Mouse (Mus musculus) heart, embryonic 14.5 days (tissue): ENCODE results near the gene Bcam. TPM values are rescaled to one million over a fixed set of nuclear protein-coding genes. Genes with fewer than 3 reads are reported as not detected.

Experiments used
- ATAC-seq: fragments of 200-750 bp; cut with Nextera tagmentation; 2 replicates; pipeline ENCODE4 v1.8.0; 2017; ENCODE audit warnings: low read depth, moderate TSS enrichment; ENCODE audit not compliant: insufficient number of reproducible peaks, insufficient read depth, low FRiP score
- H3K27ac ChIP-seq, 2 experiments: fragments of 200-500 bp in 1 of 2; fragments of 300-500 bp in 1 of 2; sonication (generic) in 1 of 2; replicated peaks in 1 of 2; 2 replicates each; pipeline ENCODE4 v1.5.1; 2012 to 2014; ENCODE audit warnings: low read depth in 2 of 2, low read length in 2 of 2, control low read depth in 1 of 2, mild to moderate bottlenecking in 1 of 2, mixed read lengths in 1 of 2; ENCODE audit not compliant: control insufficient read depth in 1 of 2, insufficient read depth in 1 of 2
- H3K27me3 ChIP-seq: fragments of 300-500 bp; sonication (generic); 2 replicates; pipeline ENCODE4 v1.6.1; 2014; ENCODE audit warnings: mild to moderate bottlenecking, low read length, control low read depth; ENCODE audit not compliant: control insufficient read depth, insufficient read depth
- H3K36me3 ChIP-seq: fragments of 300-500 bp; sonication (generic); 2 replicates; pipeline ENCODE4 v1.6.1; 2014; ENCODE audit warnings: mild to moderate bottlenecking, control low read depth, low read length, mixed read lengths; ENCODE audit not compliant: control insufficient read depth, insufficient read depth
- H3K4me1 ChIP-seq, 2 experiments: fragments of 200-500 bp in 1 of 2; fragments of 300-500 bp in 1 of 2; sonication (generic) in 1 of 2; 2 replicates each; pipeline ENCODE4 v1.6.1; 2012 to 2014; ENCODE audit warnings: low read length in 2 of 2, control low read depth in 1 of 2, mixed read lengths in 1 of 2; ENCODE audit not compliant: control insufficient read depth in 2 of 2, insufficient read depth in 2 of 2
- H3K4me2 ChIP-seq: fragments of 300-500 bp; sonication (generic); 2 replicates; pipeline ENCODE4 v1.6.1; 2014; ENCODE audit warnings: mild to moderate bottlenecking, low read length
- H3K4me3 ChIP-seq, 2 experiments: fragments of 200-500 bp in 1 of 2; fragments of 300-500 bp in 1 of 2; sonication (generic) in 1 of 2; 2 replicates each; pipeline ENCODE4 v1.5.1; 2012 to 2014; ENCODE audit warnings: low read length in 2 of 2, mild to moderate bottlenecking in 2 of 2, control low read depth in 1 of 2, low read depth in 1 of 2, moderate library complexity in 1 of 2; ENCODE audit not compliant: control insufficient read depth in 1 of 2, insufficient read depth in 1 of 2
- H3K9ac ChIP-seq: fragments of 300-500 bp; sonication (generic); 2 replicates; pipeline ENCODE4 v1.6.1; 2014; ENCODE audit warnings: mild to moderate bottlenecking, low read length
- H3K9me3 ChIP-seq: fragments of 300-500 bp; sonication (generic); 2 replicates; pipeline ENCODE4 v1.6.1; 2016; ENCODE audit warnings: low read length, control low read depth; ENCODE audit not compliant: control insufficient read depth
- WGBS: fragments of 180-500 bp; shearing (Covaris S2); extraction: QIAGEN DNeasy Blood & Tissue Kit; methylation state at CpG from one replicate; pipeline ENCODE4 v1.1.7; 2014; 5-methylcytosine and 5-hydroxymethylcytosine counted together
- polyA plus RNA-seq: library from polyadenylated mRNA; unstranded; fragments of >200 nt; fragmentation: Nextera tagmentation; extraction: Ambion mirVana; gene quantifications from 2 replicates; pipeline ENCODE4 v1.2.1, GENCODE M21; 2014

Gene Bcam
- polyA plus RNA-seq, 1 experiment from 2014 or later: 321 TPM

DNA sequence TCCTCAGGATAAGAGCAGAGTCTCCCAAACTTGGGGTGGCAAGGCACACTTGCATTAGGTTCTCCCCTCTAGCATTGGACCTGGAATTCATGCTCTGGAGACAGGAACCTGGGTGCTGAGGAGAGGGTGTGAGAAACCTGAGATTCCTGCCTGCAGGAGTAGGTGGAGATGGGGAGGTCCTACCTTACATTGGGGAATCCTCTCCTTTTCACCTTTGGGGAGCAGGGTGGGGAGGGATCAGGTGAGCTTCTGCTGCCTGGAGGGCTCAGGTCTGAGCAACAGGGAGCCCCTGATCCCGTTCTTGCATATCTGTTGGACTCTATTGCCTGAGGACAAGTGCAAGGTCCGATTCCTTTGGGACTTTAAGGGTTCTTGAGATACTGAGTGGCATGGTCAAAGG lies 54.0 kb downstream of the Bcam start:
- H3K4me3 ChIP-seq: no peak overlapping the region

DNA sequence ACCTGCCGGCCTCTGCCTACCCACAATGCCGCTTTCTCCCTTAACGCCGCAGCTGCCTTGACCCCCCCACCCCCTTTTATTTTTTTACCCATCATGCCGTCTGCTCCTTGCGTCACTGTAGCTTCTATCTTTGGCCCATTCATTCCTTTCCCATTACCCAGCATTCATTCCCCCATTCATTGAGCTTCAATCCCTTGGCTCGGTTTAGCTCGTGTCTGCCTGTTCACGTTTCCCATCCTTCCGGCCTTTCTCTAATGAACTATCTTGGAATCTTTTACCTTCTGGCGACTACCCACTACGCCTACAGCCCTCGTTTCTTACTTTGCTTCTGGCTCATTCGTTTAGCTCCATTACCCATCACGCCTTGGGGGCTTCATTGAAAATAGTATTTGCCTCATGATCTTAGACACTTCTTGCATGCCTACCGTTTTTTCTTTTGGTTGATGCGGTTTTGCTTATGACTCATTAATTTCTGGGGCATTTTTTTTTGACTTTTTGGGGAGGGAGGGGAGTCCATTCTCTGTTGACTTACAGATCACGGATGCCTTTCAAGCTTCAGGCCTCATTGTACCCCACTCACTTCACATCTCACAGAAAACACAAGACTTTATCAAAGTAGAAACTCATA lies 54.6 kb downstream of the Bcam start:
- peak overlapping the region; percentile 33 to 44 for H3K4me3 ChIP-seq
- WGBS: 6% methylated on average over 18 of the region's 18 CpGs

More for the DNA sequence above, 54.0 kb downstream of the Bcam start:
- H3K9me3 ChIP-seq: peaks cover 15% of the 10 kb centered on the region
- peak overlapping the region in 1 of 2 experiments; percentile 75; a peak in 1 of 4 replicates for H3K27ac ChIP-seq
- H3K27me3 ChIP-seq: no peaks in the 10 kb centered on the region
- H3K36me3 ChIP-seq: peaks cover 63% of the 10 kb centered on the region
- H3K9ac ChIP-seq: peak overlapping the region; percentile 45; the same call in 1 of the 2 replicates
- H3K4me2 ChIP-seq: peak overlapping the region; percentile 77
- no peak for ATAC-seq
- 96% methylated on average over 2 of the region's 2 CpGs for WGBS
- peaks cover 3 to 19% of the 10 kb centered on the region in 2 experiments for H3K4me1 ChIP-seq

DNA sequence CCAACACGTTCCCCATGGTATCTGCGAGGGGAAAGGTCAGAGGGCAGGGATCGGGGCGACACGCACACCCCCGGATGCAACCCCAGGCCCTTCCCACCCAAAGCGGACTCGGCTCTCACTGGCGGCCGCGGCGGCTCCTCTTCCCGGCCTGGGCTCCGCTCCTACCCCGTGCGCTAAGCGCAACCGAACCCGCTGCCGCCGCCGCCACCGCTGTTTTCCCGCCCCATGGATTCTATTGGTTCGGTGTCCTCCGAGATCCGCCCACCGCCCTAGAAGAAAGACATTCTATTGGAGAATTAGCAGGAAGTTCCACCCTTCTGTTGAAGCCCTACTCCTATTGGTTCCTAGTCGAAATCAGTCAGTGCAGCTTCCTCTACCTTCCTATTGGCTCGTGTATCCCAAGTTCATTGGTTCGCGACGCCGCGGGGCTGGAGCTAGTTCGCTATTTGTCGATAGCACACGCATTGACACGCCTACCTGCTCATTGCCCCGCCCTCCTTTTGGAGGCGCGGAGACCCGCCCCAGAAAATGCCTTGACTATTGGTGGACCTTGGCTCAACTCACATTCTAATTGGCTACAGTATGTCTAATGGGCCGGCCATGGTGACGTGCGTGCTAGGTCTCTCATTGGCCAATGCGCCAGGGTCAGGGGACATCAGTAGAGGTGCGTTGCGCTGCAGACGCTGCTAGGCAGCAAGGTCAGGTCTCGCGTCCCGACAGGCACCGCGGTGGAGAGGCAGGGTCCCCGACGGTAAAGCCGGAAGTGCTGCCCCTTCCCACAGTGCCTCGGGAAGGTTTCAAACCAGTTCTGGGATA lies 55.4 kb downstream of the Bcam start, which contains the start of gene Tomm40:
Gene Tomm40 (minus strand): TSS at position 200 of the 816 bp plus-strand sequence.
- peak; percentile 99 for ATAC-seq
- 0% methylated on average over 58 of the region's 59 CpGs for WGBS
- Histone ChIP-seq H3K9ac (peak within 1 kb of the TSS; percentile 95), H3K27me3 (no peaks in the 10 kb centered on the region), H3K27ac (peak within 1 kb of the TSS; percentile 80 to 81), H3K4me2 (peak within 1 kb of the TSS; percentile 77), H3K4me1 (peaks cover 3 to 19% of the 10 kb centered on the region in 2 experiments), H3K9me3 (peaks cover 1% of the 10 kb centered on the region; the same call in 1 of the 2 replicates), H3K36me3 (peaks cover 68% of the 10 kb centered on the region), H3K4me3 (peak within 1 kb of the TSS; percentile 89 to 98)

More for the DNA sequence above, 54.6 kb downstream of the Bcam start:
- Histone ChIP-seq H3K27ac (peak overlapping the region; percentile 60 to 75), H3K9ac (peak overlapping the region; percentile 45), H3K9me3 (peaks cover 8% of the 10 kb centered on the region), H3K4me2 (peak overlapping the region; percentile 77), H3K36me3 (peaks cover 68% of the 10 kb centered on the region), H3K4me1 (peaks cover 3 to 19% of the 10 kb centered on the region in 2 experiments), H3K27me3 (no peaks in the 10 kb centered on the region)
- no peak for ATAC-seq

DNA sequence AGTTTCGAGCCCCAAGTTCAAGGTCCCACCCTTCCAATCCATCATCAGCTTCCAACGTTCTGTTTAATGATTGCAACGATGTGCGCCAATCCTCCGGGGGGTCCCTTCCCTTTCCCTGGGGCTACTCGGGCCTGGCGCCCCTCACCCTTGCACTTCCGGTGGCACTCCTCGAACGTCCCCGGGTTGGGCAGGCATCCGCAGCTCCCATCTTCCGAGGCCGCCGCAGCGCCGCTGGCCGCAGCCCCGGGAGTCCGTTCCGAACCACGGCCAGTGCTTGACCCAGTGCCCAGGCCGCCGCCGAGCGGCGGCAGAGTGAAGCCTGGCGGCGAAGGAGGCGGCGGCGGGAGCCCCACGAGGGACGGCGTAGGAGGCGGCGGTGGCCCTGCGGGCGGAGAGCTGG lies 56.0 kb downstream of the Bcam start:
- no peaks in the 10 kb centered on the region for H3K27me3 ChIP-seq
- H3K4me1 ChIP-seq: peaks cover 3 to 19% of the 10 kb centered on the region in 2 experiments
- H3K4me2 ChIP-seq: peak overlapping the region; percentile 71
- H3K9me3 ChIP-seq: no peaks in the 10 kb centered on the region
- H3K9ac ChIP-seq: peak overlapping the region; percentile 95
- peak overlapping the region; percentile 80 to 81 for H3K27ac ChIP-seq
- no peak for ATAC-seq
- WGBS: under 1% methylated on average over 31 of the region's 39 CpGs
- H3K36me3 ChIP-seq: peaks cover 70% of the 10 kb centered on the region
- peak overlapping the region; percentile 89 to 98 for H3K4me3 ChIP-seq

DNA sequence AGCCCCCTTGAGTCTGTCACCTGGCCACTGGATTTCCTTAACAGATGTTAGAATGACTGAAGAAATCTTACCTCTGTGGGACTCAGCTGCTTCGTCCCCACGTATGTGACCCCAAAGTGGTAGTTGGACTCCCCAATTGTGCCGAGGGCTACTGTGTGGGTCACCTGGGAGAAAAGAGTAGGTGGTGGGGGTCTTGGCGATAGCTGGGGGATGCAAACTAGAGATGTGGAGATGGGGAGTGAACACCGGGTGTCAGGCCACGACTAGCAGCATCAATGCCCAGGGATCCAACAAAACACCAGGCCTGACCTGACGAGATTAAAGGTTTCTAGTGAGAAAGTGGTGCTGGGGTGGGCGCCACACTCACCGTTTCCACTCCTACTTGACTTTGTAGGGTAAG lies 57.2 kb downstream of the Bcam start:
- Histone ChIP-seq H3K27me3 (no peaks in the 10 kb centered on the region), H3K4me3 (no peak overlapping the region), H3K27ac (no peak overlapping the region), H3K9me3 (no peaks in the 10 kb centered on the region), H3K9ac (no peak overlapping the region), H3K4me2 (no peak overlapping the region), H3K4me1 (peaks cover 3 to 19% of the 10 kb centered on the region in 2 experiments), H3K36me3 (peaks cover 70% of the 10 kb centered on the region)
- ATAC-seq: no peak
- 88% methylated on average over 9 of the region's 9 CpGs for WGBS

DNA sequence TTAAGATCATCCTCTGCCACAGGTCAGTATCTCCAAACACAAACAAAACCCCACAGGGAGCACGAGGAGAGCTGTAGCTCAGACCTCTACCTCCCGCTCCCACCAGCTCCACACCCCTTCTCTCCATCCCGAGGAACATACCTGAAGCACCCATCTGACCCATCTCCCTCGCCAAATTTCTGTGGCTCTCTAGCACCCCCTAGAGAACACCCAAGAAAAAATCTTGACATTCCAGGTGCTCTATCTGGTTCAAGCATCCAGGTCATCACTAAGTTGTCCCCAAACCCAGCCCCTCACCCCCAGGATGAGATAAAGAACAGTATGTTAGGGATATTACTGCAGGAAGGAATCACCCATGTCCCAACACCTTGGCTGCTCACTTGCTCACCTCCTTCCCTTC lies 57.6 kb downstream of the Bcam start:
- no peak for ATAC-seq
- 53% methylated on average over 4 of the region's 4 CpGs for WGBS
- Histone ChIP-seq H3K4me1 (peaks cover 3 to 19% of the 10 kb centered on the region in 2 experiments), H3K36me3 (peaks cover 69% of the 10 kb centered on the region), H3K9ac (no peak overlapping the region), H3K4me3 (no peak overlapping the region), H3K27me3 (no peaks in the 10 kb centered on the region), H3K27ac (no peak overlapping the region), H3K9me3 (no peaks in the 10 kb centered on the region), H3K4me2 (no peak overlapping the region)

DNA sequence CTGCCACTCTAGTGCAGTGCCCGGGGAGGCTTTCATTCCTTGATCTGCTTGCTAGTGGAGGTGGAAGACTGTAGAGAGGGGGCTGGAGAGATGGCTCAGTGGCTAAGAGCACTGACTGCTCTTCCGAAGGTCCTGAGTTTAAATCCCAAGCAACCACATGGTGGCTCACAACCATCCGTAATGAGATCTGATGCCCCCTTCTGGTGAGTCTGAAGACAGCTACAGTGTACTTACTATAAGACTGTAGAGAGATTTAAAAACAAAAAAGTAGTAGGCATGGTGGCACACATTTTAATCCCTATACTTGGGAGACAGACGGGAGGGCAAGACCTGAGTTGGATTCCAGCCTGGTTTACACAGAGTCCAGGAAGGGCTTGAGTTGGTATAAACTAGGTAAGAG lies 58.4 kb downstream of the Bcam start:
- peaks cover 3 to 19% of the 10 kb centered on the region in 2 experiments for H3K4me1 ChIP-seq
- 76% methylated on average over 4 of the region's 4 CpGs for WGBS
- no peak overlapping the region for H3K4me2 ChIP-seq
- H3K27ac ChIP-seq: no peak overlapping the region
- no peaks in the 10 kb centered on the region for H3K9me3 ChIP-seq
- ATAC-seq: no peak
- H3K27me3 ChIP-seq: no peaks in the 10 kb centered on the region
- H3K4me3 ChIP-seq: no peak overlapping the region
- H3K36me3 ChIP-seq: peaks cover 71% of the 10 kb centered on the region
- H3K9ac ChIP-seq: no peak overlapping the region
